Mouse (Mus musculus) lung, postnatal 0 days (tissue): ENCODE results near the gene Chit1.

Experiments used
- CTCF ChIP-seq: IDR thresholded peaks from 2 replicates; pipeline ENCODE4 v1.5.1; 2016; ENCODE audit warnings: antibody characterized with exemption, mild to moderate bottlenecking
- EP300 ChIP-seq: IDR thresholded peaks from 2 replicates; pipeline ENCODE4 v1.6.1; 2016; ENCODE audit warnings: antibody characterized with exemption, mild to moderate bottlenecking, control low read depth

DNA sequence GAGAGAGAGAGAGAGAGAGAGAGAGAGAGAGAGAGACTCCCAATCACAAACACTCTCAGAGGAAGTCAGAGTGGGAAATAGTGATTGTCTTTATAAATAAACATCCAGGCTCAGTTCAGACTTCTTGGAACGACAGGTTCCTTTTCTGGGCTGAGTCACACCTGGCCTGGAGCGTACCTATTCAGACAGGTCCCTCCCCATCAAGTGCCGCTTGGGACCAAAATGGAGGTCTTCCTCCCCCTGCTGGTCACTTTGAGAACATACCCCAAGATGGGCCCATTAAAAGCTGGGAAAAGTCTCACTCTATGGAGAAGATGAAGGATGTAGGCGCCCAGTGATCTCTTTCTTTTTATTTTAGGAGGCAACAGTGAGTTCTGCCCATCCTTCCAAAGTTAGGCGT lies 4.3 kb upstream of the Chit1 start:
- TF ChIP-seq CTCF (peak; percentile 89), EP300 (peak; percentile 69; the same call in 1 of the 2 replicates)
